Mouse (Mus musculus): ENCODE measurements around the gene Psmb5. TPM values are rescaled to one million over a fixed set of nuclear protein-coding genes. Genes with fewer than 3 reads are reported as not detected.

Gene Psmb5
- polyA plus RNA-seq, 1 experiment from 2014 or later, result 378 TPM

DNA sequence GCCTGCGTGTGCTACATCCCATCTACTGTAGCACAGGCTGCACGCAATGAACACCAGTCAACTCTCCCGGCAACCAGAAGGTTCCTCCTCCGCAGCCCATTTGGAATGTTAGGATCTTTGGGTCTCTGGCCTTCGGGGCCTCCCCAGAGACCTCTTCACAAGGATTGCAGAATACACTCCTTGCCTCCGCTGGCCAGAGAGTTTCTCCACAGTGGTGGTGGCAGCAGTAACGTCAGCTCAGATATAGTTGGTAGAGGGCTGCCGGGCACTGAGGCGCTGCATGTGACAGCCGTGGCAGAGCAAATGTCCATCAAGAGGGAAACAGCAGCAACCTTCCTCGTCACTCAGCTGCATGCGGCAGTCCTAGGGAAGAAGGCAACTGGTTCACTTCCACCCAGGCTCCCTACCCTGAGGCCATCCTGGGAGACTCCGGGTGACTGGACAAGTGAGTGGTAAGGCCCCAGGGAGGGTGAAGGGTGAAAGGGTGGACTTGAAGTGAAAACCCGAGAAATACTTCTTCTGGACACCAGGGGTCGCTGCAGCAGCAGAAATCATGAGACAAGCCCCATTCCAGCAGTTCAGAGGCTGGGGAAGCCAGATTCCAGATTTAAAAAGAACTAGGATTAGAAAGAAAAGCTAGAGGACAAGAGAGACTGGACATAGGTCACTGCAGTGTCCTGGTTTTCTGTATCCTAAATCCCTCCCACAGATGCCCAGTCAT is 49.0 kb downstream of the Psmb5 start:
- ATAC-seq (ENCODE audit: borderline replicate concordance, extremely low read depth, low FRiP score, low TSS enrichment), result no peak
- H3K4me1 ChIP-seq, result peaks cover 34% of the 10 kb centered on the region
- H3K4me2 ChIP-seq, result no peak overlapping the region
- peaks cover 54% of the 10 kb centered on the region for H3K36me3 ChIP-seq
- H3K4me3 ChIP-seq, result no peak overlapping the region
- no peaks in the 10 kb centered on the region for H3K27me3 ChIP-seq
- WGBS, result 69% methylated on average over 15 of the region's 15 CpGs
- no peaks in the 10 kb centered on the region for H3K9me3 ChIP-seq
- no peak overlapping the region for H3K9ac ChIP-seq
- H3K27ac ChIP-seq, result peak overlapping the region; percentile 61

MicroRNAs within 50 kb of the gene (microRNA counts, 519-probe panel; counts per million panel counts)
- 19.7 counts per million for microRNA mmu-miR-686

Small RNA genes within 50 kb of the gene (microRNA-seq; reads per million reads assigned to microRNA genes)
- gene Mir686 (not detected), gene Mir6948 (not detected)

Other genes with a start within 250 kb of the Psmb5 start
- 10.7 and 11.9 TPM in 2 replicates for gene Slc7a7, start 200.2 kb downstream of the Psmb5 start, polyA plus RNA-seq (2015; fragmentation: Nextera tagmentation; extraction: Ambion mirVana)
- gene Mrpl52, start 191.1 kb downstream of the Psmb5 start, polyA plus RNA-seq (2015; fragmentation: Nextera tagmentation; extraction: Ambion mirVana), result 268 and 271 TPM in 2 replicates
- 180 and 182 TPM in 2 replicates for gene Mmp14, start 186.4 kb downstream of the Psmb5 start, polyA plus RNA-seq (2015; fragmentation: Nextera tagmentation; extraction: Ambion mirVana)
- 51.5 and 57.5 TPM in 2 replicates for gene Lrp10, start 153.9 kb downstream of the Psmb5 start, polyA plus RNA-seq (2015; fragmentation: Nextera tagmentation; extraction: Ambion mirVana)
- gene Rem2, start 141.9 kb downstream of the Psmb5 start, polyA plus RNA-seq (2015; fragmentation: Nextera tagmentation; extraction: Ambion mirVana), result 14.6 and 16.2 TPM in 2 replicates
- gene Prmt5, start 100.5 kb downstream of the Psmb5 start, polyA plus RNA-seq (2015; fragmentation: Nextera tagmentation; extraction: Ambion mirVana), result 83.6 and 87.0 TPM in 2 replicates
- 58.1 and 68.7 TPM in 2 replicates for gene Haus4, start 63.4 kb downstream of the Psmb5 start, polyA plus RNA-seq (2015; fragmentation: Nextera tagmentation; extraction: Ambion mirVana)
- gene Ajuba, start 40.5 kb downstream of the Psmb5 start, polyA plus RNA-seq (2015; fragmentation: Nextera tagmentation; extraction: Ambion mirVana), result 49.0 and 52.8 TPM in 2 replicates
- 8.6 and 8.8 TPM in 2 replicates for gene 4931414P19Rik, start 12.0 kb downstream of the Psmb5 start, polyA plus RNA-seq (2015; fragmentation: Nextera tagmentation; extraction: Ambion mirVana)
- 0.94 and 4.7 TPM in 2 replicates for gene Psmb11, start 3.4 kb upstream of the Psmb5 start, polyA plus RNA-seq (2015; fragmentation: Nextera tagmentation; extraction: Ambion mirVana)
- not detected in 2 replicates for gene Gm17606, start 22.9 kb upstream of the Psmb5 start, polyA plus RNA-seq (2015; fragmentation: Nextera tagmentation; extraction: Ambion mirVana)
- 4.0 and 4.2 TPM in 2 replicates for gene Cdh24, start 23.3 kb upstream of the Psmb5 start, polyA plus RNA-seq (2015; fragmentation: Nextera tagmentation; extraction: Ambion mirVana)
- 74.0 and 77.9 TPM in 2 replicates for gene 1700123O20Rik, start 68.2 kb upstream of the Psmb5 start, polyA plus RNA-seq (2015; fragmentation: Nextera tagmentation; extraction: Ambion mirVana)
- 119 and 122 TPM in 2 replicates for gene Acin1, start 68.9 kb upstream of the Psmb5 start, polyA plus RNA-seq (2015; fragmentation: Nextera tagmentation; extraction: Ambion mirVana)
- 0.11 and 0.20 TPM in 2 replicates for gene Gm29776, start 80.8 kb upstream of the Psmb5 start, polyA plus RNA-seq (2015; fragmentation: Nextera tagmentation; extraction: Ambion mirVana)
- not detected in 2 replicates for gene Cebpe, start 94.2 kb upstream of the Psmb5 start, polyA plus RNA-seq (2015; fragmentation: Nextera tagmentation; extraction: Ambion mirVana)
- gene Slc7a8, start 163.9 kb upstream of the Psmb5 start, polyA plus RNA-seq (2015; fragmentation: Nextera tagmentation; extraction: Ambion mirVana), result 1.4 and 1.8 TPM in 2 replicates
- not detected in 2 replicates for gene Rnf212b, start 196.1 kb upstream of the Psmb5 start, polyA plus RNA-seq (2015; fragmentation: Nextera tagmentation; extraction: Ambion mirVana)